Mouse (Mus musculus): ENCODE results near the gene Pde4b.
A peak's percentile ranks its signal among the peaks of the same experiment; 100 is the strongest.

The Pde4b gene

DNA sequence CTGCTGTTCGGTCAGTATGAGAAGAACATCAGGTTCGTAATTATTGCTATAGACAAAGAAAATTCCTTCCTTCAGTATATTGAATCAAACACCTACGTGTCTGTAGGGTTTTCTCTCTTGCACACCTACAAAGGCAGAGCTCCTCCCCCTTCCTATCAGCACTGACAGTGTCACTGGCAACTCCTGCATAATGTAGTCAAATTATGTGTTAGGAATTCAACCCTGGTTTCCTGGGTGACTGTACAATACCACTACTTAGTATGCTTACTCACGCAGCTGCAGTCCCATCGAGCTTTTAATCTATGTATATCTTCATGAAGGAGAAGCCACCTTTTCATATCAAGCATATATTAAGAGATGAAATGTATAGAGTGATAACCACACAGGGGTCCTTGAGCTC is 99.5 kb downstream of the Pde4b start:
- no peak for DNase-seq

DNA sequence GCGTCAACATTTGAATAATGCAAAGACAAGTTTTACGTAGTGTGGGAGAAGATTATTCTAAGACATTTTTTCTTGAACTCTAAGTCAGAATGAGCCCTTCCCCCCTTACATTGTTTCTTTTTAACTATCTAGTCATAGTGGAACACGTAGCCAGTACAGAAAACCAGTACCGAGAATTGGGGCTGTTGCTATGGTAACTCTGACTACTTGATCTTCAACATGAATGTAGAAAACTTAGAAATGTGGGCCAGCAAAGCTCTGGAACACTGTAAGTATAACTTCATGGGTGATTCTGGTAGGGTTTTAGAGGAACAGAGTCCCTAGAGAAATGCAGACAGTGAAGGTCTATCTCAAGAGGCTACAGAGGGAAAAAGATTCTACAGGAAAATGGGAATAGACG is 110.4 kb downstream of the Pde4b start:
- DNase-seq: no peak

GRCm38 (mm10) chr4:102209773-102210172 is 122.4 kb downstream of the Pde4b start:
- DNase-seq: no peak

GRCm38 (mm10) chr4:102226700-102227099 is 139.4 kb downstream of the Pde4b start:
- DNase-seq: no peak

DNA sequence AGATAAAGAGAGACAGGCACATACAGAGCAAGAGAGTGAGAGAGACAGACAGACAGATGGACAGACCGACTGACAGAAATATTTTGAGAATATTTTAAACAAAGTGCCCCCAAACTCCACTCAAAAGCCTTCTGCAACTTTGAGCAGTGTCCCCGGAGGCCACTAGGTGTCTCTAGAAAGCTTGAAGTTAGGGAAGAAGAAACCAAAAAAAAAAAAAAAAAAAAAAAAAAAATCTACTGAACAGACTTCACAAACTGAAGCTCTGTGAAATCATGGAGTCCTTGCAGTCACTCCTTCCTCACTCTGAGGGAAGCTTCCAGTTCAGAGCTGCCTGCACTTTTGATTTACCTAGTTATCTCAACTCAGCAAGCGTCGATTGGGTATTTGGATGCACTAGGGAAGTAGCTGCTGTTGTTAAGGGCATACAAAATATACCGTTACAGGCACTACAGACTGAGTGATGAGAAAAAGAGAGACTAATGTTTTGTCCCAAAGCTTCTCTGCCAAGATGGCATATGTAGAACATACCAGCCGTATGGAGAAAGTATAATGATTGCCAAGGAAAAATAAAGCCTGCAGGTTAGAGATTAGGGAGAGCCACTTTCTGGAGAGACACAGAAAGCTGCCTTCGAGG is 141.7 kb downstream of the Pde4b start:
- peak; percentile 29 for DNase-seq

DNA sequence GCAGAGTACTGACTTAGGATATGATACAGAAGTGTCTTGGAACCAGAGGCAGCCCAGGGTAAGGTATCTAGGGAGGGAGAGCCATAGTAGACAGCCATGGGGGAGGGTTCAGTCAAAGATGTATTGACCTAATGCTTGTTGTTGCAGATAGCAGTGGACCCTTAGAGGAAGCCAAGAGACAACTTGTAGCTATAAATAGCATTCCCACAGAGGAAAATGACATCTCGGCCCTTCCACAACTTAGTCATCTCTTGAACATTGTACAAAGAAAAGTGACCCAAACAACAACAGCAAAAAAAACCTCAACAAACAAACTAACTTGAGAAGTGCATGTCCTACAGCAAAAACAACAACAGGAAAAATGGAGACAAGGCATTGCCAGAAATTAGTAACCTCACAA is 143.6 kb downstream of the Pde4b start:
- DNase-seq: no peak

DNA sequence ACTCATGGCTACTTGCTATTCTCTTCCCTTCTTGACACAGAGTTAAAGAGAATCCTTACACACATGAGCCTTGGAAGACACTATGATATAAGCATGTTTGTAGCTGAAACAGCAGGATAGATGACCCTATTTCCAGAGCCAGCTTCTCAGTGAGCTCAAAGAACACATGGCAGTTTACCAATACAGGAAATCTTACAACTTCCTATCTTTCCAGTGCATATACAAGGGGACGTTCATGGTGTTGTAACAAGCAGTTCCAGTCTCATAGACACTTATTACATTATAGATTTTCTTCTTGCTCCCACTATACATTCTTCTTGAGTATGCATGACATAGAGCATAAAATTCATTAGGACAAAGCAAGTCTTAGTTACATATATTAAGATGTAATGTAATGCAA is 146.3 kb downstream of the Pde4b start:
- DNase-seq: no peak

DNA sequence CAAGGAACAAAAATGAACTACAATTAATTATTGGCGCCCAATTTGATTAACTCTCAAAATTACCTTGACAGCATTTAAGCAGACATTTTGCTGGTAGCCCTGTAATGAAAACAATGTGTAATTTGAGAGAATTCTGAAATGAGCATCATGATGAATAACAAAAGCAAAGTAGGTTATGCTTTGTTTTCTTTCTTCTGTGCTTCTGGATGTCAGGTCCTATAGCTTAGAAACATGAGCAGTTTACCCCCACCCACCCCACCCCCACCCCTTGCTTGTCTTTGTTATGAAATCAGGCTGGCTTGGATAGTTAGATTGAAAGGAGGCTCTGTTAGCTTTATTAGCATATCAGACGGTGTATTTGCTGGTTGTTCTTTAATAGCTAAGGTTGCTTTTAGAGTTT is 147.8 kb downstream of the Pde4b start:
- no peak for DNase-seq

- DNase-seq: no peak
These were observed 151.8 kb downstream of the Pde4b start for GRCm38 (mm10) chr4:102239102-102239501.

DNA sequence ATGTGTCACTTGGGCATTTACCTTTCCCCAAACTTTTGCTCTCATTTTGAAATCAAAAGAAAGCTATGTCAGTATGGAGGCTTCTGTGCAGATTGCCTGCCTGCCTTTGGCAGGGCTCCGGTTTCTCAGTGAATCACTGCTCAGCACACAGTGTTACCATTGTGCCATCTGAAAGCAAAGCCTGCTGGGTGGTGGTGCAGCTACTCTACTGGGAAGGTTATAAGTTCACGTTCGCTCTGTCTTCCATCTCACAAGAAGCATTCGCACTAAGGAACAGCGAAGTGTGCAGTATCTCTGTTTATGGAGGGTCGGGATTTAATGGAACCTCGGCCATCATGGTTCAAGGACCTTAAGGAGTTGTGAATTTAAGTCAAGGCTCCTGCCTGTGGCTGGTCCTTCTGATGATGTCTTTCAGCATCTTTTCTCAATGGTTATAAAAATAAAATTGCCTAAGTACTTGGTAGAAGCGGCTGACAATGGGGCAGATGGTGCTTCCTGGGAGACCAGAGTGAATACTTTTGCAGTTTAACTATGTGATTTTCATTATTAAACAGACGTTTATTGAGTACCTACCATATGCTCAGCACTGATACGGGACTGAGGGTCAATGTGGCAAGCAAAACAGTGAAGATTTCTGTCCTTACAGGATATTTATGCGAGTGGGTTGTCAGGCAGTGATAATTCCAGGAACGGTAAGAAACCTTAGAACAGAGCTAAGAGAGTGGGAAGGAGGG is 152.5 kb downstream of the Pde4b start:
- no peak for DNase-seq

DNA sequence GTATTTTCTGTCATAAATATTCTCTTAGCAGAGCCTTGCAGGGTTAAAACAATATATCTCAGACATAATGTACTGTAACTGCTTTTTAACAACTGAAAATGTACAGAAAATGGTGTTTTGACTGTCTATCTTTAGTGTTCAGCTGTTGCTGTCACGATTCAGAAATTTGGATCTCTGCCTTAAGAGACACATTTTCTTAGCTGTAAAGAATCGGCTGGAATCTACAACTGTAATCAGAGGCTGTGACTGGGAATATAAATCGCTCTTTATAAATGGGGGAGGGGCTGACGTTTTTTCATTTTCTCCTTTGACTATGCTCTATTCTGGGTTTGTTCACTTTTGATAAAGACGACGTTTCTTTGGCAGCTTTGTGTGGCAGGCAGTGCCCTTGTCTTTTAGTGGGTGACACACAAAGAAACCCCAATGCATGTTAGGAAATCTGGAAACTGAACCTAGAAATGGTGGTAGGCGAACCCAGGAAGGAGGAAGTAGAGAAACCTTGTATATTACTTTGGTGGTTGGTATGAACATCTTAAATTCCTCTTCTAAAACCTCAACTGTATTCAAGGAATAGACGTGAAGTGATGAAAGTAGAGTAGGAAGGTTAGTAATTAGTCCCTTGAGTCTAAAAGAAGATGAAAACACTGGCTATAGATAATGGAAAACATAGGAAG is 153.5 kb downstream of the Pde4b start:
- DNase-seq: no peak

GRCm38 (mm10) chr4:102253994-102254393 is 166.7 kb downstream of the Pde4b start:
- DNase-seq: no peak

- DNase-seq: no peak
These were observed 167.3 kb downstream of the Pde4b start for GRCm38 (mm10) chr4:102254466-102255294.

GRCm38 (mm10) chr4:102255295-102255670 is 167.9 kb downstream of the Pde4b start:
- DNase-seq: no peak

- DNase-seq: no peak
These were observed 169.0 kb downstream of the Pde4b start for GRCm38 (mm10) chr4:102256170-102256960.

DNA sequence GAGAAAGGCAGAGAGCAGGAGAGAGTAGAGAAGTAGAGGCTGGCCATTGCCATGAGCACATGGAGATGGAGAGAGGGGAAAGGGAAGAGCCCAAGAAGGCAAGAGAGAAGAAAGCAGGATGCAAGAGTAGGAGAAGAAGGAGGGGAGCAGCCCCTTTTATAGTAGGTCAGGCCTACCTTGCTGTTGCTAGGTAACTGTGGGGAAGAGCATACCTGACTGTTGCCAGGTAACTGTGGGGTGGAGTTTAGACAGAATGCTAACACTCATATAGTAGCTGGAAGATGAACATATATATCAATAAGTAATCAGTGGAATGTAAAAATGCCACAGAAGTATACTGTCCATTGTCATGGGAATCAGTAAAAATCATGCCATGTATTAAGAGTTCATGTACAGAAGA is 172.9 kb downstream of the Pde4b start:
- DNase-seq: no peak

GRCm38 (mm10) chr4:102272313-102272712 is 185.0 kb downstream of the Pde4b start:
- DNase-seq: no peak

- no peak for DNase-seq
These were observed 185.4 kb downstream of the Pde4b start for GRCm38 (mm10) chr4:102272749-102273148.

- no peak for DNase-seq
These were observed 188.4 kb downstream of the Pde4b start for GRCm38 (mm10) chr4:102275716-102276115.

GRCm38 (mm10) chr4:102278958-102279357 is 191.6 kb downstream of the Pde4b start:
- DNase-seq: no peak

DNA sequence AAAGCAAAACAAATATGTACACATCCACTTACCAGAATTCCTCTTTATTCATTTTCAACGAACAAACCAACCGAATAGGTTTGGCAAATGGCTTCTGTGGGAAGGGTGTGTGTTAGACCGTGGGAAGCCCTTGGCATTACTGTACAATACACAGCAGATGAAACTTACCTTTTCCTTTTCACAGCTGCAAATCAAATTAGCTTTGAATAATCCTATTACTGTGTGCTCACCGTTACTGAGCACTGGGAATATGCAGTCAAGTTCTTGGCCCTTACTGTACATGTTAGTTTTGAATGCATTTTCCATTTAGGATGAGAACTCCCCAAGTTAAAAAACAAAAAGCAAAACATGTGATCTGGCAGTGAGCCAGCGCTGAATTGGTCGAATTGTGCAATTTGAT is 199.8 kb downstream of the Pde4b start:
- DNase-seq: no peak

GRCm38 (mm10) chr4:102290052-102290734 is 202.8 kb downstream of the Pde4b start:
- no peak for DNase-seq

Data from kidney, adult 18-20 months (tissue).